Mouse (Mus musculus): ENCODE results near the gene Alcam.

Gene Alcam

DNA sequence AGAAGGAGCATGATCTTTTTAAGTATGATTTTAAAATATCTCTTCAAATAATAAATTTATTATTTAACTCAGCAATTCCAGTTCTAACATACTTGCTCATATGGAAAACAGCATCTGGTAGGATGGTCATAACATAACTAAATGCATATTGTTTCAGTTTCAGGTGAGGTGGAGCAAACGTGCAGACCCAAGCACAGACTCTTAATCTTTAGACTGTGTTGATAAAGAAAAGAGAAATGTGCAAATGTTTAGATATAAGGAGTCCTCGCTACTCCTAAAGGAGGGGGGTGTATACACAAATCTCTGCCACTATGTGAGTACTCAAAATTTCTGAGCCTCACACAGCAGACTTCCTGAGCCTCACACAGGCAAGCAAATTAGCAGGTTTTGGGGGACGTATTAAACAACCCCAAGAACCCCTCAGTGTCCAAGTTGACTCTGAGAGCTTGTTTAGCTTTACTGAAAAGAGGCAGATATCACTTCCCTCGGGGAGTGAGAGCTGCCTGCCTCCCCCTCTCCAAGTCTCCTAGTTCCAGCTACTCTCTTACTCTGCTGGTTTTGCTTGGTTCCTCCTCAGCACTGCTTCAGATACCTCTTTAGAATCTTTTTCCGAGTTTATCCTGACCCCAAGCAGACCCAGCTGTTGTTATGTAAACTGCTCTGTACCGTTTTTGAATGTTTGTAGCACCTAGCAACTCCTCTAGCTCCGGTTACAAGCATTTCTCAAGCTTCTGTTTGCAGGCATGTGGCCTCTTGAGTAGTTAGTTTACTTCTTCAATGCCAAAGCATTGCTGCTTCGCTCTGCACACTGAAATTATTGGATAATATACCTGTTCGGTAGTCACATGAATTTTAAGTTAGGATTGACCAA lies 10.0 kb downstream of the Alcam start:
- in situ Hi-C loops (cut with MboI; ENCODE audit: low sequenced_read_pairs): no loop called here

DNA sequence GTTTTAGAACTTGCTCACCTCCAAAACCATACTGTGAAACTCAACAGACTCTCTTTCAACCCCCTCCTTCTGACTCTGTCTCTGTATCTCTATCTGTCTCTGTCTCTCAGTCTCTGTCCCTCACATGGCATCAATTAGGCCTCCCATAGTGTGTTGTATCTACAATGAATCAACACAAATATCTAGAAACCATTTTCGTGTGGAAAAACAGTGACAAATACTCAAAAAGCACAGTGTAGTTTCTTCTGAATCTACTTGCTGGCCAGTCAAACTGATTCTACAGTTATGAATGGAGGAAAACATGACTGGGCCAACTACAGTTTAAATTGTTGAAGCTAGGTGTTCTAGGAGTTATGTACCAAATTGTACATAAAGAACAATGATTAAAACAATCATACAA lies 10.8 kb downstream of the Alcam start:
- in situ Hi-C loops (cut with MboI; ENCODE audit: low sequenced_read_pairs): no loop called here

DNA sequence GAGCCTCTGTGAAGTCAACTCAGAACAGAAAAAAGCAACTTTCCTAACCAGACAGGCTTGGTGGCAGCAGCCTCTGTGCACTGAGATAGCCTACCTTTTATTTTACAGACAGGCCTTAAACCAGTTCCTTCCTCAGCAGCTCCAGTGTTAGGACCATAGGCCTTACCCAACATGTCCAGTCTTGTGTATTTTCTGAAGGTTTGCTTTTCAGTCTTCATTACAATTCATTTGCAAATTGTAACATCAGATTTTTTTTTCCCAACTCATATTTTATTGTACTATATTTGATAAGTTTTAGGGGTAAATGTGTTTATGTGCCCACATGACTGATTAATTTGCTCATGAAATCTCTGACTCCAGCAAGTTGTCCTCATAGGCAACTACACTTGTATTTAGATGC lies 14.3 kb downstream of the Alcam start:
- in situ Hi-C loops (cut with MboI; ENCODE audit: low sequenced_read_pairs): no loop called here

DNA sequence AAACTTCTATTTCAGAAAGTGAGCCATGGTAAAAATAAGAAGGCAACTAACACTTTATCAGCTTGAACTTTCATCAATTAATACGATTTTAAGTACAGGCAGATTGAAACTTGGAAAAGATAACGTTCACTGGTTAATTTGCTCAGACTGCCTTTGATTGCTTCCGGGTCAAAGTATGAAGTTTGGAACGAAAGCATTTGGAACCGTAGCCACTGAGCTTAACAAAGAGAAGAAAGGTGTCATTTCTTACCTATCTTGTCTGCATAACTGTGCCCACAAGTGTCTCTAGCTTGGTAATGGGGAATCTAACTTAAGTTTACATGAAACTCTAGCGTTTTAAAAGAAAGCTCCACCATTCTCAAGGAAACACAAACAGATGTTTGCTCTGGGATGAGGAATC lies 14.9 kb downstream of the Alcam start:
- in situ Hi-C loops (cut with MboI; ENCODE audit: low sequenced_read_pairs): no loop called here

DNA sequence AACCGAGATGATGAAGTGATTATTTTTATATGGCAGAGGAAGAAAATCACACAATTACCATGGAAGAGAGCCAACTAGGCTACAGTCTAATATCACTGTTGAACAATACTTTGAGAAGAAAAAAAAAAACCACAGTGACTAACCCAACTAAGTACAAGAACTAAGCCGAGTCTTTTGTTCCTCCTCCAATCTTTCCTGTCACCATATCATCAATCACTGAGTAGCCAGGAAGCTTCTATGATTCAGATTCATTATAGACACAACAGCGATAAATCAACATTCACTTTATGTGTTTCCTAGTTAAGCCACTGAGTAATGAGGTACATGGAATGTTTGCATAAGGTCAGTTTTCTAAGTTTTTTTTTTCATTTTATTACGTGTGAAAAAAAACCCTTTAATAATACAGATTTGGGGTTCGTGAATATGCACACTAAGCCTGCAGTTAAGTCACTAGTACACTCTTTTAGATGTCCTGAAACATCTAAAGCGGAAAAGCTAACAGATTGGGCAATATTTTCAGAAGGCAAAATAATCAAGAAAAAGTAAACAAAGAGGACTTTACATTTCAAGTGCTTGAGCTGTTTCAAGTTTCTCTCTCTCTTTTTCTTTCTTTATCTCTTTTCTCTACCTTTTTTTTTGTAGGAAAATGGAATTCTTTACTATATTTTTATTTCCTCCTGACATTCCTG lies 15.5 kb downstream of the Alcam start:
- in situ Hi-C loops (cut with MboI; ENCODE audit: low sequenced_read_pairs): no loop called here

DNA sequence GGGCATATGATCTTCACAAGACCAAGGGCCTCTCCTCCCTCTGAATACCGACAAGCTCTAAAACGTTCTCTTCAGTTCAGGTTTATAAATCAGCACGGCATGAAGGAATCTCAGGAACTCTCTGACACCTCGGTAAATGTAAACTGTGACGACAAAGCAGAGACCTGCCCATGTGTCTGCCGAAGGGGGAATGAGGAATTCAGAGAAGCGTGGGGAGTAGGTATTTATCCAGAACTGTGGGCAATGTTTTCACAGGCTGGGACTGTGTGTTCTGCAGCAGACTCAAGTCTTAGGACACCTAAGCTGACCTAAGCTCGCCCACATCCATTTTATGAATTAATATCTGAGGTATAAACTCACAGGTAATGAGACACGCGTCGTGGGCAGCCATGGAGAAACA lies 20.7 kb downstream of the Alcam start:
- in situ Hi-C loops (cut with MboI; ENCODE audit: low sequenced_read_pairs): no loop called here

DNA sequence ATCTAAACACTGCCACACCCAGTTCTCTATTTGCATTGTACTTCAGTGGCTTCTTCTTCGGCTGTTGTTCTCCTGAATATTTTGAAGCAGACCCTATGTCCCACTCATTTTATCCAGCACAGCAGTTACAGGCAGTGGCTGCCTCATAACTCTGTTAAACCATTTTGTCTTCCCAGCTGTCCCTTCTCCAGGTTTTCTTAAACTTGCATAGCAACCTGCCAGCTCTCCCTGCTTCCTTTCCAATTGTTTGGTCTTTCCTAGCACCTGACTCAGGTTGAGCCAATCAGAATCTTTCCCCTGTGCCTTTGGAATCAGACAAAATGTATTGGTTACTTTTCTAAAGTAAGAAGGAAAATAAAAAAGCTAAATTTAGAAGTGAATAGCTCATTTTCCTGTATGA lies 21.8 kb downstream of the Alcam start:
- in situ Hi-C loops (cut with MboI; ENCODE audit: low sequenced_read_pairs): no loop called here

DNA sequence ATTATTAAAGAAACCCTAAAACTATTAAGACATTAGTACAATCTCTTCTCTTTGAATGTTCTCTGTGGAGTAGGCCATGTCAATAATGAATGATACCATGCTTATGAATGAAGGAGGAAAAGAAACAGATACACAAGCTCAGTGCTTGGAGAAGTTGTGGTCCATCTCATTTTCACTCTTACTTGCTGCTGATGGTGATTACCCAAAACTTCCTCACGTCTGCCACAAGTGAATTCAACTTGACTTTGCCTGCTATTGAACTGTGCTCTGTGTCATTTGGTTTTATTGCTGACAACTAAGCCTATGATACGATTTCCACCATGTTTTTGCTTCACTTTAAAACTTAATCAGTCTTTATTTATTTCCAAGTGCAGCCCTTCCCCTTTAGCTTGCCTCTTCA lies 22.3 kb downstream of the Alcam start:
- in situ Hi-C loops (cut with MboI; ENCODE audit: low sequenced_read_pairs): no loop called here

DNA sequence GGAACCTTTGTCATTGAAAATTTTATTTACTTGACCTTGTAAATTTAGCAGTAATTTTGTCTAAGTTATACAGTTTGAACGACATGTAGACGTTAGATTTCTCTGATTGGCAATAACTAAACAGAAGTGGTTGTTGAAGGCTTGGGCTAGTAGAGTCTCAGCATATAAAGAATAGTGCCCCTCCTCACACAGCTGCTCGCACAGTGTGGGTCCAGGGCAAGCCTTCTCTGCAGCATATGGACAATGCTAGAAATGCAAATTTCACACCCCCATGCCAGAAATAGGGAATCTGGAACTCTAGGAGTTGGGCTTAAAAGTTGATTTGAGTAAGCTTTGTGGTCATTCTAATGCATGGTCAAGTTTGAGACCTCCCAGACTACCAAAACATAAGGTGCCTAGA lies 23.8 kb downstream of the Alcam start:
- in situ Hi-C loops (cut with MboI; ENCODE audit: low sequenced_read_pairs): no loop called here

DNA sequence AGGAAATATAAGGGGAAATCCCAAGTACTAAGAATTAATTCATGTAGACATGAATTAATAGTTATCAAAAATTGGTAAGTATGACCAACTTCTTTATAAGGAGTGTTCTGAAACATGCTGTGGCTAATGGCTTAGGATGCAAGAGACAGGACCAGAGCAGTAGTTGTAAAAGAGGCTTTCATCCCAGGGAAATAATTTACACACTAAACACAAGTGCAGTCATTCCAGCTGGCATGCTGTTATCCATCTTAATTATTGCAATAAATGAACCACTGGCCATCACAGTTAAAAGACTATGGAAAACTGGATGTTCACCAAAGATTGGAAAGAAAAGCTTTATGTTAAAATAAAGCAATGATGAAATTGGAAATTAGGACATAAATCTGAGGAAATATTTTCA lies 24.2 kb downstream of the Alcam start:
- in situ Hi-C loops (cut with MboI; ENCODE audit: low sequenced_read_pairs): no loop called here

DNA sequence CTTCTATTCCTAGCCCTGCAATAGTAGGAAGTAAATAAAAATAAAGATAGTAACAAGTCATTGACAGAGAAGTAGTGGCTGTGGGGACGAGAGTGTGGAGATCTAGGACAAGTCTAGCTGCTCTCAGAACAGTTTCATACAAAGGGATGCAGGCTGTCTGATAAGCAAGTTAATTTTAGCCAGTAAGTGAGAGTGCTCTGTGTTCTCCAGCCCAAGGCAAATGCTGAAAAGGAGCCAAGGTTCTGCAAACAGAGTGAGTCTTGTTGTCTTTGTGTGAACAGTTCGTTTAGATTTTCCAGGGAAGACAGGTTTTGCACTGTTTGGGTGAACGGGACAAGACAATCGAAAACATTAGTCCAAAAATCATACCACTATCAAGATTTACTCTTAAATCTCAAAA lies 25.4 kb downstream of the Alcam start:
- in situ Hi-C loops (cut with MboI; ENCODE audit: low sequenced_read_pairs): no loop called here

DNA sequence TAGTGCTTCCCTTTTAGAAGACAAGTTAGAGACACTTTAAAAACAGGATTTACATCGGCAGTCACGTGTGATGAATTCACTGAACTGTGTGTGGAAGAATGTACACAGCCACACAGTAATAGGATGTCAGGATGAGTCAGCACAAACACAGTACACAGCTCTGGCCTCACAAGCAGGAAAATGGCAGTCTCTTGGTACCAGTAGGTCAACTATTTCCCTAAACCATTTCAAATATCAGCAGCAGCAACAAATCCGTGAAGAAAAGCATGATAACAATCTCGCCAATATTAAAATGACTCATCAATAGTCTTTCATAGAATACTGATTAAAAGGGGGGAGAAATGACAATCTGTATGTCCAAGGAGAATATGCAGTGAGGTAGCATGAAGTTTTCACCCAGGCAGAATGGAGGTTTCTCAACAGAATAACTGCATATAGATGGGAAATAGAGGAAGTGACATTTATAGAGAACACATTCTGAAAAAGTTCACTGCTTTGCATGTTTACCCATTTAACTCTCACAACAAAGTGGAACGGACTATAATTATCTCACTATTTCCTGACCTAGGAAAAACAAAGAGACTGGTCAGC lies 35.2 kb downstream of the Alcam start:
- in situ Hi-C loops (cut with MboI; ENCODE audit: low sequenced_read_pairs): no loop called here

DNA sequence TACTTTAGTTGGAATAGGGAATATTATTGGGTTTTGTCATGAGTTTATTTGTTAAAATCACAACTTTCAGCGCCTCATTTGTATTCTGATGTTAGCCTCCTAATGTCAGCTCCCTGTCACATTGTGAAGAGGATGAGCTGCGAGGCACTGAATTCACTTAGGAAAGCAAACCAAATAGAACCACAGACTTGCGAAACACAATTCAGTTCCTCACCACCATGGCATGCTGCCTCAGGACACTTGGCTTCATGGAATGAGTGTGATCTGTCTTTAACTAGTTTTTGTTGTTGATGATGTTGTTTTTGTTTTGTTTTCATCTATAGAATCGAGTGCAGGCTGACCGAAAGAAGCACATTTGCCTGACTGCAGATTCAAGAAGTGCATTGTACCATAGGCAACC lies 35.9 kb downstream of the Alcam start:
- in situ Hi-C loops (cut with MboI; ENCODE audit: low sequenced_read_pairs): no loop called here

DNA sequence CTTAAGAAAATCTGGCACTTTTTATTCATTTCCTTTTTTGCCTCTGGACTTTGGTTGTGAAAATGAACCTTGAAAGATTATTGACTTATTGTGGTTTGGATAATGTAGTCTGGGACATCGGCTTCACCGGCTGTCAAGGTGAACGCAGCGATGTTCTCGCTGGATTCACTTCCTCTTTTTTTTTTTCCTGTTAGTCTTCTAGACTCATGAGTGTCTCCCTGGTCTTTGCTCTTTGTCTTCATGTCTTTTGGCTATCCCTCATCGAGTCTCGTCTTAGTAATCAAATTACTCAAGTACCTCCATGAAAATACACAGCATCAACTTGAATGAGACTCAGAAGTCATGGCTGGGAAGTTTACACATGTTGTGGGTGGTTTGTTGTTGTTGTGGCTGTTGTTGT lies 36.7 kb downstream of the Alcam start:
- in situ Hi-C loops (cut with MboI; ENCODE audit: low sequenced_read_pairs): no loop called here

DNA sequence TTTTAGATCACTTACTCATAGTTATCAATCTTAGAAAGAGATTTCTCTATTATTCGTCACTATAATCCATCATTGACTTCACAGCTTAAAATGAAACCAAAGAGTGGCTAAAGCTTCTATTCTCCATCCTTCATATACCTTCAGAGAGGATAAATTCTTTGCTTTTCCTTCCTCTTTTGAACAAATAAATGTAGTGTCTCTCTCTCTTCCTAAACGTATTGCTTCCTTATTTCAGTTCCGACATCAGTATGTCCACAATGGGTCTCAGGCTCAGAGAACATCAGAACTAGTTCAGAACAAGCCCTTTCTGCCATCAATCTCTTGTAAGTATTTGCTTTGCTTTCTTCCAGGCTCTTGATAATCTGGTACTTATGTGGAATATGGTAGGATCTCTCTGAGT lies 40.2 kb downstream of the Alcam start:
- in situ Hi-C loops (cut with MboI; ENCODE audit: low sequenced_read_pairs): no loop called here

DNA sequence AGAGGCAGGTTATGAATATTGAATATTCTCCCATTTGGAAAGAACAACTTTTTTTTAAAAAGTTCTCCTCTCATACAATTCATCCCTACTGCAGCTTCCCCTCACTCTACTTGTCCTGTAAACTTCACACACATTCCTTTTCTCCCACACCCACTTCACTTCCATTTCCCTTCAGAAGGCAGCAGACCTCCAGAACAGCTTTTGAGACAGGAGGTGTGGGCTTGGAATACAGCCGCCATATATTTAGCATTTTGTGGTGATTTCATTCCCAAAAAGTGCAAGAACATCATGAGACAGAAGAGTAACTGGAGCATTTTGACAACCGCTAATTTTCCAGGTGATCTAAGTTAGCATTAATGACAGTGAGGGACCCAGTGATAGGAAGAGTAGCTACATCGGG lies 47.8 kb downstream of the Alcam start:
- in situ Hi-C loops (cut with MboI; ENCODE audit: low sequenced_read_pairs): no loop called here

DNA sequence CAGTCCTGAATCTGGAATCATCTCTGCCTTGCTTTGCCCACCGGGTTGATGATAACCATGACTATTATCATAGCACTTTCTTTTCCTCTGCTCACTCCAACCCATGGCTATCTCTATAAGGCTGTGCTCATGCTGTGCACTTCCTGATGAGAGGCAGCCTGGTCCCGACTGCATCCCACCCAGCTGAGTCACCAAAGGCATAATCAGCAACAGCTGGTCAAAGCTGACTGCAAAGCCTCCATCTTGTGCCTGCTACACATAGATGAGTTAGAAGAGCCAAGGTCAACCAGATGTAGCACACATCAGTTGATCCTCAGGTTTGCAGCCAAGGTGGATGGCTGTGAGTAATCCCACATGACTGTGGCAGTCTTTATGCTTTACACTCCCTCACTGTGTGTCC lies 48.6 kb downstream of the Alcam start:
- in situ Hi-C loops (cut with MboI; ENCODE audit: low sequenced_read_pairs): no loop called here

DNA sequence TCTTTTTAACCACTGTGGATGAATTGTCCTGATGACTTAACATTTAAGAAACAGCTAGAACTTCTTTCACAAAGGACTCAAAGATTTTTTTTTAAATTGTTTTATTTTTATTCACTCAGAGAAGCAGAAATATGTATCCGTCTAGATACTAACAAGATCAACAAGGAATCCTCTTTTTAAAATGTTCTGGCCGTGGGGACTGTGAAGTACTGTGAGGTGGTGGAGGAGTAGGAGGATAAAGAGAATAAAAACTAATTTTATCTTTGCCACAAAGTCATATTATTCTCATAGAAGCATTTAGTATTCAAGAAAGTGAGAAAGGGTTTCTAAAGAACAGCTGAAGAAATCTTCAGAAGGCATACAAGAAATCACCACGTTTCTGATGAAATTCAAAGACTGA lies 54.8 kb downstream of the Alcam start:
- in situ Hi-C loops (cut with MboI; ENCODE audit: low sequenced_read_pairs): no loop called here

DNA sequence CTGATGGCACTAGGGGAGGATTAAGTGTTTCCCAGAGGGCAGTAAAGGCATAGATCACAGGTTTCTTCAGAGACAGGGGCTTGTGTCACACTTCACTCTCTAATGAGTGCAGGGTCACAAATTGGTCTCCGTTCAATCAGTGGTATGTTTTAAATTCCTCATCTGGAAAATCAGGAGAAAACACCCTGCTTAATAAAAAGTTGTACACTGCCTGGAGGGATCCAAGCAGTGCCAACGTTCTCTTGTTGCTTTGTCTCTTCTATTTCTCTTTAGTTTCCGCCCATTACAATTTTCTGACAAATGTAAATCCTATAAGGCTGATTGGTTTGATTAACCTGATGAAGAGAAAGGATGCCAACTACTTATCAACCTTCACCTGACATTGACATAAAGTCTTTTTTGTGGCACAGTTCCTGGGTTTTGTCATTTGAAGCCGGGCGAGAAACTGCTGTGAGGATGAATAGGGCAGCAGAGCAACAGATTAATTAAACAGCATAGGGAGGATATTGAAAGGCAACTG lies 67.0 kb downstream of the Alcam start:
- in situ Hi-C loops (cut with MboI; ENCODE audit: low sequenced_read_pairs): no loop called here

DNA sequence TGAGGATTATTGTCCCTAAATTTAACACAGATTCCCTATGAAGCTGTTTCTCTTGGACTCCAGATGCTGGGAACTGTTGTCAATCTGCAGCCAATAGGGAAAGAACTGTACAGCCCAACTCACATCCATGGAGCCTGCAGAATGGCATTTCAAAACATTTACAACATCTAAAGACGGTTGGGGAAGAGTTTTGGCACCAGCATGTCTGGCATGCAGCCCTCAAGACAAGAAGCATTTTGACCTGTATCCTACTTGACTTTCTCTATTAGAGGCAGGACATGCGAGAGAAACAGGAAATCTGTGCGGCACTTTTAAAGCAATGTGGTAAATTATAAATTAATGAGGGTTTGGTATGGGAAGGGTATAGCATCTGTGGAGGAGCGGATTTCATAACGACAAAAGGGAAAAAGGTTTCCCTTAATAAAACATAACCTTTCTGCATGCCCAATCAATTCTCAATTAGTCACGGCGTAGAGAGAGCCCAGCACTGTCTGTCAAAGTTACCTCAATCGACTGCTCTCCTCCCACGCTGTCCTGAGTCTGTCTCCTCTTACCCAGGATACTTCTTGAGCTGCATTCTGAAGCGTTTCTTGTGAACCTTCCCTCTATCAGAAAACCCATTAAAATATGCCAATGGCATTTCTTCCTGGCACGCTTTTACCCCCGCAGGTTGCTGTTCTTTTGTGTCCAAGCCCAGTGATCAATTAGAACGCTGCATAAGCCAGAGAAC lies 70.3 kb downstream of the Alcam start:
- in situ Hi-C loops (cut with MboI; ENCODE audit: low sequenced_read_pairs): no loop called here
